Mouse (Mus musculus) small intestine, adult 2 months (tissue): ENCODE measurements around the gene Mrm2. TPM values are rescaled to one million over a fixed set of nuclear protein-coding genes. Genes with fewer than 3 reads are reported as not detected.
A peak's percentile ranks its signal among the peaks of the same experiment; 100 is the strongest.

Experiments used
- H3K27ac ChIP-seq: fragments of 200-500 bp; 2 replicates; pipeline ENCODE4 v1.5.1; 2012; ENCODE audit warnings: low read depth, low read length, control low read depth, inconsistent platforms; ENCODE audit not compliant: insufficient read depth
- H3K27me3 ChIP-seq: fragments of 200-500 bp; 2 replicates; pipeline ENCODE4 v1.6.1; 2012; ENCODE audit warnings: mild to moderate bottlenecking, moderate library complexity, low read length, inconsistent platforms; ENCODE audit not compliant: control insufficient read depth, insufficient read depth
- H3K36me3 ChIP-seq: fragments of 200-500 bp; 2 replicates; pipeline ENCODE4 v1.6.1; 2012; ENCODE audit warnings: mild to moderate bottlenecking, low read length, control low read depth, inconsistent platforms; ENCODE audit not compliant: control insufficient read depth, insufficient read depth
- H3K4me1 ChIP-seq: fragments of 200-500 bp; 2 replicates; pipeline ENCODE4 v1.6.1; 2012; ENCODE audit warnings: low read length, inconsistent platforms, mixed read lengths; ENCODE audit not compliant: control insufficient read depth, insufficient read depth, insufficient read length
- H3K4me3 ChIP-seq: fragments of 200-500 bp; 2 replicates; pipeline ENCODE4 v1.5.1; 2012; ENCODE audit warnings: low read depth, mild to moderate bottlenecking, control low read depth, inconsistent platforms, low read length, moderate library complexity
- CTCF ChIP-seq: fragments of 200-500 bp; IDR thresholded peaks from 2 replicates; pipeline ENCODE4 v1.5.1; 2012; ENCODE audit warnings: low read depth, mild to moderate bottlenecking, control low read depth, inconsistent platforms, low read length, moderate library complexity, mixed read lengths; ENCODE audit not compliant: insufficient replicate concordance, insufficient read length; ENCODE audit errors: extremely low read depth
- POLR2A ChIP-seq: fragments of 200-500 bp; IDR thresholded peaks from 2 replicates; pipeline ENCODE4 v1.6.1; 2012; ENCODE audit warnings: low read depth, mild to moderate bottlenecking, control low read depth, inconsistent platforms, low read length, moderate library complexity
- WGBS: fragments of 180-500 bp; shearing (Covaris S2); methylation state at CpG from one replicate; pipeline ENCODE4 v1.1.7; 2018; 5-methylcytosine and 5-hydroxymethylcytosine counted together
- polyA plus RNA-seq: library from polyadenylated mRNA; depleted of rRNA; stranded (reverse); fragments of >200 nt; gene quantifications from 2 replicates; pipeline ENCODE4 v1.2.3, GENCODE M21; 2012

The Mrm2 gene
- polyA plus RNA-seq, 1 experiment = 4.3 TPM

DNA sequence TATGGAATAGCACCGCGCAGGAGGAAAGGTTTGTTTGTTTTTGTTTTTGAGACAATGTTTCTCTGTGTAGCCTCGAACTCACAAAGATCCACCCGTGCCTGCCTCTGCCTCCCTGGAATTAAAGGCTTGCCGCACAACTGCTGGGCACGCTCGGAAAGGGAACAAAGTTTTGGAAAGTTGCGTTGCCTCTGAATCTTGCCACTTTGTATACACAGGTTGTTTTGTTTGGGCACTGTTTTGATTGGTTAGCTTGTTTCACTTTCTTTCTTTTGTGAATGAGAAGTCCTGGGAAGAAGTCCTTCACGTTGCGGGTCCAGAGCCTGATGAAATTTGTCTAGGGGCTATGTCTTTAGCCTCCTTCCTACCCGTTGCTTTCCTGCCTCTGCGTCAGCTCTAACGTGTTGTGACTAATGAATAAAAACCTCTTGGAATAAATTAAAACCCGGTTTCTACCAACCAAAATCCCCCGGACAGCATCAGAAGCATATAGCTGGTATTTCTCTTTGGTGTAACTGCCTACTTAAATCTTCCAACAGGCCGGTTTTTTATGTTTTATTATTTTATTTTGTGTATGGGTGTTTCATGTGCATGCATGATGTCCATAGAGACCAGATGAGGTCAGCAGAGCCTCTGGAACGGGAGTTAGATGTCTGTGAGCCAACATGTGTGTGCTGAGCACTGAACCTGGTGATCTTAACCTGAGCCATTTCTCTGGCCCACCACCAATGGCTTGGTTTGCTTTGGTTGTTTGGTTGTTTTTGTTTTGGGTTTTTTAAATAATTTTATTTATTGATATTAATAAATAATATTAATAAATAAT is 9.7 kb downstream of the Mrm2 start:
- peak overlapping the region; percentile 89 for H3K27ac ChIP-seq
- under 1% methylated on average over 17 of the region's 17 CpGs for WGBS
- no peaks in the 10 kb centered on the region for H3K27me3 ChIP-seq

DNA sequence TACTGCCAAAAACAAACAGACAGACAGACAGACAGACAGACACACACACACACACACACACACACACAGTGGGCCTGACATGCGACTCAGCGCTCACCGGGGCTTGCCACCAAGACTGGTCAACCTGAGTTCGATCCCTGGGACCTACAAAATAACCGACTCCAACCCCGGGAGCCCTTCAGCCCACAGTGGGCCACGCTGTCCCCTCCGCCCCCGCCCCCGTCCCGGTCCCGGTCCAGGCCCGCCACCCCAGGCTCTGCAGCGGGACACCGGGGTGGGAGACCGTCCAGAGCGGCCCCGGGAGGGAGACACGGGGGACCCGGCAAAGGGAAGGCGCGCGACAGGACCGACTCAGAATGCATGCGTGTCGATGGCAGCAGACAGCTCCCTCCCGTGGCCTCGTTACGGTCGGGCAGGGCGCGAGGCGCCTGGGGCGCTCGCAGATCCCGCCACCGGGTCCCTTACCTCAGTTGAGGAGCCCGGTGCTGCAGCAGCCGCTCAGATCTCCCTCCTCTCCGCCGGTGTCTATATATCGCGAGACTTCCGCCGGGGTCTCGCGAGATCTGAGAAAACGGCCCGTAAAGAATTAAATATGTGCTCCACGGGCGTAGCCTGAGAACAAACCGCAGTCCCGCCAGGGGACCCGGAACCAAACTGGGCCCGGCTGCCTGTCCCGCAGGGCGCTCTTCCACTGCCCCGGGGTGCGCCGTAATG is 10.5 kb downstream of the Mrm2 start, which contains the start of the genes Mad1l1 and Nudt1:
Gene Mad1l1 (minus strand): TSS at position 511 of the 714 bp plus-strand sequence.
Gene Nudt1 (plus strand): TSS at position 615 of the 714 bp plus-strand sequence.
- Histone ChIP-seq H3K27ac (peak within 1 kb of the TSS; percentile 89), H3K4me1 (peaks cover 1% of the 10 kb centered on the region; the same call in 1 of the 2 replicates), H3K4me3 (peak within 1 kb of the TSS; percentile 97), H3K36me3 (no peaks in the 10 kb centered on the region), H3K27me3 (no peaks in the 10 kb centered on the region)
- TF ChIP-seq CTCF (no peak), POLR2A (peak; percentile 93)
- WGBS = under 1% methylated on average over 60 of the region's 60 CpGs

More for the DNA sequence above, 9.7 kb downstream of the Mrm2 start:
- H3K4me3 ChIP-seq = peak overlapping the region; percentile 97
- H3K36me3 ChIP-seq = no peaks in the 10 kb centered on the region
- TF ChIP-seq CTCF (no peak), POLR2A (no peak)
- H3K4me1 ChIP-seq = peaks cover 1% of the 10 kb centered on the region; the same call in 1 of the 2 replicates

DNA sequence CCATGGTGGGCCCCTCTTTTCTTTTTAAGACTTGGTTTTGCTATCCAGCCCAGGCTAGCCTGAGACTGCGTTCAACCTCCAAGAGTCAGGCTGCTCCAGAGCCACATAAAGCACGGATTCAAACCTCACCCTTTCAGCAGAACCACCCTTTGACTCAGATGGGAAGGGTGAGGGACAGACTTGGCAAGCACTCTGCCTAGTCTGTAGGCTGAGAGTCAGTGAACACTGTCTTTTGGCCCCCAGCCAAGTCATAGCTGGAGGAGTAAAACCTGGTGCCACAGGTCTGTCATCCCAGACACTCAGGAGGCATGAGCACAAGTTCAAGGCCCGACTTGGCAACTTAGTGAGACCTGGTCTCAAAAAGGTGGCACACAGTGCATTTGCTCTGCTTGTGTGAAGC is 15.0 kb downstream of the Mrm2 start:
- 40% methylated on average over 3 of the region's 3 CpGs for WGBS
- TF ChIP-seq CTCF (no peak), POLR2A (no peak)
- H3K4me1 ChIP-seq = peaks cover 3% of the 10 kb centered on the region; the same call in 1 of the 2 replicates

DNA sequence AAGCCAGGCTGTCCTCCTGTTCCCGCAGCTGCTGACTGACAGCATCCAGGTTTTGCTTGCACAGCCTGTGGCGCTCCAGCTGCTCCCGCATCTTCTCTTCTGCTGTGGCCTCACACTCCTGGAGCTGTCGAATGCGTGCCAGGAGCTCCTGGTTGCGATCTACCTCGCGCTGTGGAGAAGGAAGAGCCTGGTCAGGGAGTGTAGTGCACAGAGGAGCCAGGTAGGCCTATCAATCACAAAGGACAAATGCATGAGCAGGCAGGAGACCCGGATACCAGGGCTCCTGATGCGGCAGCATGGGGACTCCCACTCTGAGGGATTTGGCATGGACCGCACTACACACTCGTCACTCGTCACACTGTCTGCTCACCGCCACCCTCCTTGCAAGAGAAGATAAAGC is 24.1 kb downstream of the Mrm2 start:
- WGBS = 96% methylated on average over 14 of the region's 14 CpGs
- Histone ChIP-seq H3K4me1 (no peaks in the 10 kb centered on the region), H3K27ac (no peak overlapping the region), H3K4me3 (no peak overlapping the region), H3K27me3 (no peaks in the 10 kb centered on the region), H3K36me3 (peaks cover 31% of the 10 kb centered on the region)
- TF ChIP-seq CTCF = no peak
- no peak for TF ChIP-seq POLR2A

More for the DNA sequence above, 15.0 kb downstream of the Mrm2 start:
- peaks cover 3% of the 10 kb centered on the region for H3K36me3 ChIP-seq
- no peaks in the 10 kb centered on the region for H3K27me3 ChIP-seq
- no peak overlapping the region for H3K27ac ChIP-seq
- H3K4me3 ChIP-seq = no peak overlapping the region

DNA sequence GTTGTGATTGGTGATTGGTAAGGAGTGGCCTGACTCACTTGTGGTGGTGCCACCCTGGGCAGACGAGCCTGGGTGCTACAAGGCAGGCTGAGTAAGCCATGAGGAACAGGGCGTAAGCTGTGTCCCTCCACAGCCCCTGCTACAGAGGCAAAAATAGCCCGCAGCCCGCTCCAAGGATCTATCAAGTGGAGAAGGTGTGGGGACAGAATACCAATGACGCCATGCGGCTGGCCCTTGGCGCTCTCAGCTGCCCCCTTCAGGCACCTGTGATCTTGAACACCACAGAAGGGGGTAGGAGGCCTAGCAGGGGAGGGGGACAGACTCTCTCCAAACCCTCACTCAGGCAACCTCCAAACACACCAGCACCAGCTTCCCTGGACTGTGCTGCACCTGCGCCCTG is 25.7 kb downstream of the Mrm2 start:
- TF ChIP-seq POLR2A (no peak), CTCF (no peak)
- Histone ChIP-seq H3K27me3 (no peaks in the 10 kb centered on the region), H3K36me3 (peaks cover 39% of the 10 kb centered on the region), H3K4me3 (no peak overlapping the region), H3K4me1 (no peaks in the 10 kb centered on the region), H3K27ac (no peak overlapping the region)
- 96% methylated on average over 8 of the region's 8 CpGs for WGBS

DNA sequence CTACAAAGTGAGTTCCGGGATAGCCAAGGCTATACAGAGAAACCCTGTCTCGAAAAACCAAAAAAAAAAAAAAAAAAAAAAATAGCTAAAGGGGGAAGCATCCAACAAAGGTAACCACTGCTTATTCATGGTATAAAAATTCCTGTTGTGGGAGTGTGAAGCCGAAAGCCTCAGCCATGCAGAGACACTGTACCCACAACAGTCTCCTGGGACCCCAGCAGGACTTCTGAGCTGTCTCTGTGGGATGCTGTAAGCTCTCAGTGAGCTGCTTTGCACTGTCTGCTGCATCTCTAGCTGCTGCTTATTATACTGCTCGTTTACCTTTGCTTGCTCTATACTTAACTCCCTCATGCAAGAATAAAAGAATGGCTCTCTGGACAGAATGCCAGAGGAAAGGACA is 33.4 kb downstream of the Mrm2 start:
- H3K36me3 ChIP-seq = peaks cover 38% of the 10 kb centered on the region
- H3K27me3 ChIP-seq = no peaks in the 10 kb centered on the region
- H3K4me1 ChIP-seq = no peaks in the 10 kb centered on the region
- H3K27ac ChIP-seq = no peak overlapping the region
- no peak for TF ChIP-seq POLR2A
- 92% methylated on average over 4 of the region's 4 CpGs for WGBS
- no peak overlapping the region for H3K4me3 ChIP-seq

DNA sequence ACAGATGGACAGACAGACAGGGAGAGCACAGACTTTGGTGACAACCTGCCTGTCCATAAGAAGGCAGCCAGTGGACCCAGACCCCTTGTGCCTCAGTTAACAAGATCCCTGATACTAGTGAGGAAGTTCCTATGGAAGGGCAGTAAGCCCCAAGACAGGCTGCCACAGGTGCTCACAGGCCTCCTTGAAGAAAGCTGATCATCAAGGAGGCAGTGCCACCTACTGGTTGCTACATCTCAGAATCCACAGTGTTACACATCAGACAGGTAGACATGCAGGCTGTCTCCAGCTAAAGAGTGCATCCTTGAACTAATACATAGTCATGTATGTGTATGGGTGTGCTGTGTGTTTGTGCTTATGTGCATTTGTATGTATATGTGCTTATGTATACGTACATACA is 39.5 kb downstream of the Mrm2 start:
- H3K27ac ChIP-seq = no peak overlapping the region
- no peaks in the 10 kb centered on the region for H3K27me3 ChIP-seq
- H3K36me3 ChIP-seq = peaks cover 13% of the 10 kb centered on the region
- no peak overlapping the region for H3K4me3 ChIP-seq
- TF ChIP-seq CTCF (peak; percentile 58; the same call in 1 of the 2 replicates), POLR2A (no peak)
- 97% methylated on average over 1 of the region's 1 CpGs for WGBS
- no peaks in the 10 kb centered on the region for H3K4me1 ChIP-seq
